Mouse (Mus musculus) limb, embryonic 14.5 days (tissue): Measurements from ENCODE around the gene Shroom3. TPM values are rescaled to one million over a fixed set of nuclear protein-coding genes. Genes with fewer than 3 reads are reported as not detected.

Experiments
- ATAC-seq: fragments of 200-750 bp; cut with Nextera tagmentation; 2 replicates; pipeline ENCODE4 v1.8.0; 2017; ENCODE audit warnings: low read depth, moderate number of reproducible peaks, moderate TSS enrichment; ENCODE audit not compliant: low FRiP score
- DNase-seq: peaks from one replicate; pipeline ENCODE4 v3.0.0-alpha.2; 2015; ENCODE audit warnings: low spot score
- H3K27ac ChIP-seq: fragments of 300-500 bp; sonication (generic); replicated peaks from 2 replicates; pipeline ENCODE4 v1.5.1; 2014; ENCODE audit warnings: low read depth, mild to moderate bottlenecking, low read length, moderate library complexity, mixed read lengths
- H3K27me3 ChIP-seq: fragments of 300-500 bp; sonication (generic); 2 replicates; pipeline ENCODE4 v1.6.1; 2014; ENCODE audit warnings: low read length, mixed read lengths; ENCODE audit not compliant: control insufficient read depth, insufficient read depth
- H3K36me3 ChIP-seq: fragments of 300-500 bp; sonication (generic); 2 replicates; pipeline ENCODE4 v1.6.1; 2014; ENCODE audit warnings: mild to moderate bottlenecking, low read length, moderate library complexity, mixed read lengths; ENCODE audit not compliant: control insufficient read depth, insufficient read depth
- H3K4me1 ChIP-seq: fragments of 300-500 bp; sonication (generic); 2 replicates; pipeline ENCODE4 v1.6.1; 2014; ENCODE audit warnings: antibody characterized with exemption, low read length, mixed read lengths; ENCODE audit not compliant: control insufficient read depth, insufficient read depth
- H3K4me2 ChIP-seq: fragments of 300-500 bp; sonication (generic); replicated peaks from 2 replicates; pipeline ENCODE4 v1.6.1; 2014; ENCODE audit warnings: low read depth, mild to moderate bottlenecking, low read length, moderate library complexity; ENCODE audit not compliant: severe bottlenecking
- H3K4me3 ChIP-seq: fragments of 300-500 bp; sonication (generic); replicated peaks from 2 replicates; pipeline ENCODE4 v1.5.1; 2014; ENCODE audit warnings: low read length
- H3K9ac ChIP-seq: fragments of 300-500 bp; sonication (generic); 2 replicates; pipeline ENCODE4 v1.6.1; 2014; ENCODE audit warnings: mild to moderate bottlenecking, low read depth, low read length, moderate library complexity; ENCODE audit not compliant: severe bottlenecking
- H3K9me3 ChIP-seq: fragments of 300-500 bp; sonication (generic); 2 replicates; pipeline ENCODE4 v1.6.1; 2016; ENCODE audit warnings: low read length; ENCODE audit not compliant: control insufficient read depth
- POLR2A ChIP-seq: fragments of 200-500 bp; IDR thresholded peaks from 2 replicates; pipeline ENCODE4 v1.8.0; 2012; ENCODE audit warnings: inconsistent platforms, mild to moderate bottlenecking, moderate library complexity, borderline replicate concordance; ENCODE audit not compliant: insufficient read depth, insufficient read length; ENCODE audit errors: extremely low read depth
- WGBS: fragments of 180-500 bp; shearing (Covaris S2); extraction: QIAGEN DNeasy Blood & Tissue Kit; methylation state at CpG from one replicate; pipeline ENCODE4 v1.1.7; 2014; 5-methylcytosine and 5-hydroxymethylcytosine counted together
- polyA plus RNA-seq, 2 experiments: library from polyadenylated mRNA; depleted of rRNA in 1 of 2; stranded (reverse) in 1 of 2; unstranded in 1 of 2; fragments of >200 nt; fragmentation: Nextera tagmentation in 1 of 2; extraction: Ambion mirVana in 1 of 2; gene quantifications; 2 replicates each; pipeline versions ENCODE4 v1.2.1 to v1.2.3; 2012 to 2014

Shroom3 gene
- polyA plus RNA-seq, 2 experiments = 3.5 to 8.1 TPM

GRCm38 (mm10) chr5:92927667-92928066, 244.4 kb downstream of the Shroom3 start:
- Histone ChIP-seq H3K36me3 (no peaks in the 10 kb centered on the region), H3K9me3 (no peaks in the 10 kb centered on the region), H3K27ac (no peak overlapping the region), H3K4me1 (peaks cover 17% of the 10 kb centered on the region), H3K27me3 (no peaks in the 10 kb centered on the region), H3K4me2 (no peak overlapping the region), H3K4me3 (no peak overlapping the region), H3K9ac (no peak overlapping the region)
- TF ChIP-seq POLR2A = no peak
- DNase-seq (no peak), ATAC-seq (no peak)
- 75% methylated on average over 10 of the region's 10 CpGs for WGBS

DNA sequence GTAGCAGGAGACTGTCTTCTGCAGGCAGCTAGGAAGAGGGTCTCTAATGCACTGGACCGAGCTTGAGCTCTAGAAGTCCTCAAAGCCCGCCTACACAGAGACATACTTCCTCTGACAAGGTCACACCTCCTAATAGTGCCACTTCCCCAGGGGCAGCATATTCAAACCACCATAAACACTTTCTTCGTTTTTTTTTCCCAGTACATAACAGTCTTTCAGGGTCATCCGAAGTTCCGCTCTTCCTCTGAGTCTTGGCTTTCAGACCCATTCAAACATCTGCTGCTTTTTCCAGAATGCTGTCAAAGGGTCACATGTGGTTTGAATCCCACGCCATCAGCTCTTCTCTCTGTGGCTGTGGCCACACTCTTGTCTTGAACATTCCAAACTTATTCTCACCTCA, 247.3 kb downstream of the Shroom3 start:
- no peak for DNase-seq
- no peak overlapping the region for H3K4me2 ChIP-seq
- ATAC-seq = 0 out of 2 replicates have a peak, but pooled peaks have one; percentile 48
- H3K27me3 ChIP-seq = no peaks in the 10 kb centered on the region
- H3K4me1 ChIP-seq = peaks cover 11% of the 10 kb centered on the region; the same call in 1 of the 2 replicates
- no peaks in the 10 kb centered on the region for H3K9me3 ChIP-seq
- H3K36me3 ChIP-seq = no peaks in the 10 kb centered on the region
- H3K9ac ChIP-seq = no peak overlapping the region
- no peak overlapping the region for H3K27ac ChIP-seq
- WGBS = 60% methylated on average over 6 of the region's 6 CpGs
- no peak overlapping the region for H3K4me3 ChIP-seq
- no peak for TF ChIP-seq POLR2A

DNA sequence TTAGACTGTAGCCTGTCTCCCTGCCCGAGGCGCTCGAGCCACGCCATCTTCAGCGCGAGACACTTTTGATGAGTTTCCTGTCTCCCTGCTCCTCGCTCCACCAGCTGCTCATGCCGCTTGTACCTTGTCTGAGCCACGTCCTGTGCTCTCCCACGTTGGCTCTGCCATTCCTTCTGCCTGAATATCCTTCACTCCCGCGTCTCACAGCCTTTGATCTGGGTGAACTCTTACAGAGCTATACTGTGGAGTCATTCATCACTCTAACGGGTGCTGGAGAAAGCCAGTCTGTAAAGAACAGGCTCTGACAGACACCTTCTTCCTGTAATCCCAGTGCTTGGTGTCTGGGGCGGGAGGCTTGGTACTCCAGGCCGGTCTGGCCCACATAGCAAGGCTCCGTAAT, 248.1 kb downstream of the Shroom3 start:
- H3K27ac ChIP-seq = 0 out of 2 replicates have a peak overlapping the region, but pooled peaks have one; percentile 38
- H3K4me1 ChIP-seq = peaks cover 11% of the 10 kb centered on the region; the same call in 1 of the 2 replicates
- no peak for DNase-seq
- H3K4me3 ChIP-seq = no peak overlapping the region
- no peaks in the 10 kb centered on the region for H3K27me3 ChIP-seq
- no peak overlapping the region for H3K4me2 ChIP-seq
- H3K9ac ChIP-seq = 0 out of 2 replicates have a peak overlapping the region, but pooled peaks have one; percentile 7
- TF ChIP-seq POLR2A = no peak
- WGBS = 36% methylated on average over 16 of the region's 16 CpGs
- H3K9me3 ChIP-seq = no peaks in the 10 kb centered on the region
- no peaks in the 10 kb centered on the region for H3K36me3 ChIP-seq
- no peak for ATAC-seq

- 75% methylated on average over 10 of the region's 10 CpGs for WGBS
Measured at GRCm38 (mm10) chr5:92933010-92933409, 249.8 kb downstream of the Shroom3 start.

DNA sequence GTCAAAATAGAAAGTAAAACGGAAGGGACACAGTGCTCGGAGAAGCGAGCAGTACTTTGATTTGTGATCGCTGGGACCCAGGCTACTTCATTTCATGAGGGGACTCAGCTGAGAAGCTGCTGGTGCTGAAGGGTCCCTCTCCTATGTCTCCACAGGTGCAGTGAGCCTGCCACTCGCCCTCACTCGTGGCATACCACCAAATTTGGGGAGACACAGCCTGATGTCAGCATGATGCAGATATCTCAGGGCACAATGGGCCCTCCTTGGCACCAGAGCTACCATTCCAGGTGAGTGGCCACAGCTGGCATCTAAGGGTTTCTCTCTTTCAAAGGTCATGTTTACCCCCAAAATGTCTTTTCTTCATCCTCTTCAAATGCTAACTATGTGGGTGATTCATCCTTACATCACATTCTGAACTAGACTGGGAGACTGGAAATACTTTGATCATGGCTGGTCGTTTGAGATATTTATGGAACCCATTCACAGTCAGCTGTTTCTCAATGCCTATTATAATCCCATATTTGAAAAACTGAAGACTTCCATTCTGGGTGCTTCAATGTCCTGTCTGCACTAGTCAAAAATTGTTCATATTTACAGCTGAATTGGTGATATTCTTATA, 250.5 kb downstream of the Shroom3 start:
- TF ChIP-seq POLR2A = no peak
- peaks cover 11% of the 10 kb centered on the region; the same call in 1 of the 2 replicates for H3K4me1 ChIP-seq
- 77% methylated on average over 7 of the region's 7 CpGs for WGBS
- H3K36me3 ChIP-seq = no peaks in the 10 kb centered on the region
- no peaks in the 10 kb centered on the region for H3K27me3 ChIP-seq
- no peak overlapping the region for H3K4me3 ChIP-seq
- no peaks in the 10 kb centered on the region for H3K9me3 ChIP-seq
- no peak overlapping the region for H3K27ac ChIP-seq
- DNase-seq (no peak), ATAC-seq (no peak)
- H3K4me2 ChIP-seq = no peak overlapping the region
- no peak overlapping the region for H3K9ac ChIP-seq

More at GRCm38 (mm10) chr5:92933010-92933409, 249.8 kb downstream of the Shroom3 start:
- no peak for DNase-seq
- Histone ChIP-seq H3K4me1 (peaks cover 11% of the 10 kb centered on the region; the same call in 1 of the 2 replicates), H3K4me3 (no peak overlapping the region), H3K27me3 (no peaks in the 10 kb centered on the region), H3K36me3 (no peaks in the 10 kb centered on the region), H3K9me3 (no peaks in the 10 kb centered on the region), H3K4me2 (no peak overlapping the region), H3K9ac (no peak overlapping the region), H3K27ac (no peak overlapping the region)
- TF ChIP-seq POLR2A = no peak
- no peak for ATAC-seq
